Mouse (Mus musculus): ENCODE measurements around the gene Tes. TPM values are rescaled to one million over a fixed set of nuclear protein-coding genes. Genes with fewer than 3 reads are reported as not detected.

Tes gene
- polyA plus RNA-seq, 1 experiment: 78.0 TPM

GRCm38 (mm10) chr6:17072763-17073484 is 8.0 kb downstream of the Tes start:
- WGBS: 14% methylated on average over 7 of the region's 7 CpGs
- DNase-seq (ENCODE audit: low read depth, low spot score): peak; percentile 64

GRCm38 (mm10) chr6:17077270-17077669 is 12.3 kb downstream of the Tes start:
- WGBS: 71% methylated on average over 9 of the region's 9 CpGs
- no peak for DNase-seq (ENCODE audit: low read depth, low spot score)

- DNase-seq (ENCODE audit: low read depth, low spot score): no peak
- 64% methylated on average over 3 of the region's 3 CpGs for WGBS
Observed at GRCm38 (mm10) chr6:17077720-17078119, 12.8 kb downstream of the Tes start.

GRCm38 (mm10) chr6:17079304-17079703 is 14.4 kb downstream of the Tes start:
- 40% methylated on average over 5 of the region's 5 CpGs for WGBS
- no peak for DNase-seq (ENCODE audit: low read depth, low spot score)

- 29% methylated on average over 5 of the region's 5 CpGs for WGBS
- no peak for DNase-seq (ENCODE audit: low read depth, low spot score)
Observed at GRCm38 (mm10) chr6:17079826-17080225, 14.9 kb downstream of the Tes start.

GRCm38 (mm10) chr6:17082238-17082637 is 17.3 kb downstream of the Tes start:
- 68% methylated on average over 4 of the region's 4 CpGs for WGBS
- no peak for DNase-seq (ENCODE audit: low read depth, low spot score)

- 78% methylated on average over 5 of the region's 5 CpGs for WGBS
- DNase-seq (ENCODE audit: low read depth, low spot score): no peak
Observed at GRCm38 (mm10) chr6:17082800-17083199, 17.9 kb downstream of the Tes start.

- no peak for DNase-seq (ENCODE audit: low read depth, low spot score)
- 62% methylated on average over 6 of the region's 6 CpGs for WGBS
Observed at GRCm38 (mm10) chr6:17087485-17087884, 22.5 kb downstream of the Tes start.

- WGBS: 84% methylated on average over 8 of the region's 8 CpGs
- no peak for DNase-seq (ENCODE audit: low read depth, low spot score)
Observed at GRCm38 (mm10) chr6:17097301-17097700, 32.4 kb downstream of the Tes start.

- no peak for DNase-seq (ENCODE audit: low read depth, low spot score)
- WGBS: 92% methylated on average over 9 of the region's 9 CpGs
Observed at GRCm38 (mm10) chr6:17098559-17098958, 33.6 kb downstream of the Tes start.

GRCm38 (mm10) chr6:17099477-17100130 is 34.7 kb downstream of the Tes start:
- 85% methylated on average over 25 of the region's 25 CpGs for WGBS
- no peak for DNase-seq (ENCODE audit: low read depth, low spot score)

GRCm38 (mm10) chr6:17105714-17106113 is 40.8 kb downstream of the Tes start:
- DNase-seq (ENCODE audit: low read depth, low spot score): peak; percentile 14

- 97% methylated on average over 5 of the region's 5 CpGs for WGBS
Observed at GRCm38 (mm10) chr6:17106493-17106892, 41.5 kb downstream of the Tes start.

GRCm38 (mm10) chr6:17109204-17109603 is 44.3 kb downstream of the Tes start:
- 59% methylated on average over 4 of the region's 4 CpGs for WGBS
- no peak for DNase-seq (ENCODE audit: low read depth, low spot score)

More at GRCm38 (mm10) chr6:17106493-17106892, 41.5 kb downstream of the Tes start:
- no peak for DNase-seq (ENCODE audit: low read depth, low spot score)

- no peak for DNase-seq (ENCODE audit: low read depth, low spot score)
Observed at GRCm38 (mm10) chr6:17110564-17111100, 45.7 kb downstream of the Tes start.

GRCm38 (mm10) chr6:17112081-17112480 is 47.1 kb downstream of the Tes start:
- WGBS: 90% methylated on average over 1 of the region's 1 CpGs
- no peak for DNase-seq (ENCODE audit: low read depth, low spot score)

More at GRCm38 (mm10) chr6:17110564-17111100, 45.7 kb downstream of the Tes start:
- WGBS: 67% methylated on average over 6 of the region's 6 CpGs

- 82% methylated on average over 2 of the region's 2 CpGs for WGBS
- DNase-seq (ENCODE audit: low read depth, low spot score): no peak
Observed at GRCm38 (mm10) chr6:17112990-17113389, 48.0 kb downstream of the Tes start.

GRCm38 (mm10) chr6:17114588-17114987 is 49.6 kb downstream of the Tes start:
- no peak for DNase-seq (ENCODE audit: low read depth, low spot score)
- WGBS: 64% methylated on average over 5 of the region's 5 CpGs

- 36% methylated on average over 2 of the region's 2 CpGs for WGBS
- DNase-seq (ENCODE audit: low read depth, low spot score): no peak
Observed at GRCm38 (mm10) chr6:17115046-17115790, 50.3 kb downstream of the Tes start.

- 65% methylated on average over 7 of the region's 7 CpGs for WGBS
- no peak for DNase-seq (ENCODE audit: low read depth, low spot score)
Observed at GRCm38 (mm10) chr6:17119521-17120232, 54.7 kb downstream of the Tes start.

All from large intestine, adult 2 months (tissue).